Mouse (Mus musculus) embryo, embryonic 10 days (tissue): ENCODE measurements around the gene Smok3c.
"Not testable (repeated sequence)": the region's sequence is repeated elsewhere in the genome, so short reads cannot be mapped to it uniquely, and the experiment has no call there.

Experiments used
- DNase-seq: peaks from one replicate; pipeline ENCODE4 v3.0.0-alpha.2; 2015; ENCODE audit warnings: low spot score

The Smok3c gene

GRCm38 (mm10) chr5:138052894-138053293 is at the start of gene Smok3c:
Gene Smok3c, plus strand, starts transcription at chr5:138053194.
- DNase-seq: not testable (repeated sequence)

- no peak for DNase-seq
These were observed 43.6 kb upstream of the Smok3c start for GRCm38 (mm10) chr5:138009437-138009836.

- DNase-seq: no peak
These were observed 40.6 kb upstream of the Smok3c start for GRCm38 (mm10) chr5:138012382-138012781.

- no peak for DNase-seq
These were observed 36.5 kb upstream of the Smok3c start for GRCm38 (mm10) chr5:138016530-138016929.

GRCm38 (mm10) chr5:138016997-138017396 is 36.0 kb upstream of the Smok3c start:
- no peak for DNase-seq

- not testable (repeated sequence) for DNase-seq
These were observed 33.4 kb upstream of the Smok3c start for GRCm38 (mm10) chr5:138019577-138019976.

GRCm38 (mm10) chr5:138020961-138021479 is 32.0 kb upstream of the Smok3c start, which contains the start of the genes Smok3a and Smok3b:
Gene Smok3a, plus strand, starts transcription at chr5:138021261.
Gene Smok3b, plus strand, starts transcription at chr5:138021429.
- DNase-seq: not testable (repeated sequence)

GRCm38 (mm10) chr5:138073803-138074202 is 20.8 kb downstream of the Smok3c start:
- DNase-seq: no peak

GRCm38 (mm10) chr5:138075684-138076083 is 22.7 kb downstream of the Smok3c start:
- DNase-seq: no peak

GRCm38 (mm10) chr5:138076148-138076547 is 23.2 kb downstream of the Smok3c start:
- DNase-seq: no peak

- no peak for DNase-seq
These were observed 27.5 kb downstream of the Smok3c start for GRCm38 (mm10) chr5:138080456-138080855.

GRCm38 (mm10) chr5:138081446-138081845 is 28.5 kb downstream of the Smok3c start:
- DNase-seq: no peak

GRCm38 (mm10) chr5:138083318-138083900 is 30.4 kb downstream of the Smok3c start:
- DNase-seq: no peak

GRCm38 (mm10) chr5:138083936-138084335 is 30.9 kb downstream of the Smok3c start:
- DNase-seq: no peak

GRCm38 (mm10) chr5:138084507-138084906 is 31.5 kb downstream of the Smok3c start:
- DNase-seq: no peak

- peak; percentile 93 for DNase-seq
These were observed 32.0 kb downstream of the Smok3c start, which contains the start of gene Zkscan1 for GRCm38 (mm10) chr5:138084996-138085395. Gene Zkscan1, plus strand, starts transcription at chr5:138085084.

- no peak for DNase-seq
These were observed 32.5 kb downstream of the Smok3c start for GRCm38 (mm10) chr5:138085421-138085911.

GRCm38 (mm10) chr5:138086842-138087241 is 33.8 kb downstream of the Smok3c start:
- no peak for DNase-seq

- DNase-seq: no peak
These were observed 35.4 kb downstream of the Smok3c start for GRCm38 (mm10) chr5:138088366-138088765.

- no peak for DNase-seq
These were observed 36.1 kb downstream of the Smok3c start for GRCm38 (mm10) chr5:138089108-138089551.

GRCm38 (mm10) chr5:138090271-138090670 is 37.3 kb downstream of the Smok3c start:
- no peak for DNase-seq

GRCm38 (mm10) chr5:138090737-138091136 is 37.7 kb downstream of the Smok3c start:
- no peak for DNase-seq

GRCm38 (mm10) chr5:138092771-138093170 is 39.8 kb downstream of the Smok3c start:
- no peak for DNase-seq

- DNase-seq: no peak
These were observed 41.5 kb downstream of the Smok3c start for GRCm38 (mm10) chr5:138094474-138094873.
